Mouse (Mus musculus) midbrain, embryonic 14.5 days (tissue): ENCODE measurements around the gene Gtf2h3. TPM values are rescaled to one million over a fixed set of nuclear protein-coding genes. Genes with fewer than 3 reads are reported as not detected.
A peak's percentile ranks its signal among the peaks of the same experiment; 100 is the strongest.
"Not testable (repeated sequence)": the region's sequence is repeated elsewhere in the genome, so short reads cannot be mapped to it uniquely, and the experiment has no call there.

Experiments used
- ATAC-seq: fragments of 200-750 bp; cut with Nextera tagmentation; 2 replicates; pipeline ENCODE4 v1.8.0; 2017; ENCODE audit warnings: moderate number of reproducible peaks, moderate library complexity; ENCODE audit not compliant: low FRiP score, low TSS enrichment
- DNase-seq: peaks from one replicate; pipeline ENCODE4 v3.0.0-alpha.2; 2015
- H3K27ac ChIP-seq: fragments of 300-500 bp; sonication (generic); replicated peaks from 2 replicates; pipeline ENCODE4 v1.5.1; 2014; ENCODE audit warnings: mild to moderate bottlenecking, low read depth, low read length, moderate library complexity
- H3K27me3 ChIP-seq: fragments of 300-500 bp; sonication (generic); 2 replicates; pipeline ENCODE4 v1.6.1; 2014; ENCODE audit warnings: low read length, control low read depth, mixed read lengths; ENCODE audit not compliant: control insufficient read depth, insufficient read depth
- H3K36me3 ChIP-seq: fragments of 300-500 bp; sonication (generic); 2 replicates; pipeline ENCODE4 v1.6.1; 2014; ENCODE audit warnings: low read length, control low read depth; ENCODE audit not compliant: control insufficient read depth, insufficient read depth
- H3K4me1 ChIP-seq: fragments of 300-500 bp; sonication (generic); 2 replicates; pipeline ENCODE4 v1.6.1; 2014; ENCODE audit warnings: mild to moderate bottlenecking, antibody characterized with exemption, low read length, control low read depth; ENCODE audit not compliant: control insufficient read depth, insufficient read depth
- H3K4me2 ChIP-seq: fragments of 300-500 bp; sonication (generic); 2 replicates; pipeline ENCODE4 v1.6.1; 2014; ENCODE audit warnings: mild to moderate bottlenecking, low read length, moderate library complexity
- H3K4me3 ChIP-seq: fragments of 300-500 bp; sonication (generic); replicated peaks from 2 replicates; pipeline ENCODE4 v1.5.1; 2014; ENCODE audit warnings: low read depth, low read length
- H3K9ac ChIP-seq: fragments of 300-500 bp; sonication (generic); replicated peaks from 2 replicates; pipeline ENCODE4 v1.6.1; 2014; ENCODE audit warnings: mild to moderate bottlenecking, low read length, moderate library complexity
- H3K9me3 ChIP-seq: fragments of 300-500 bp; sonication (generic); 2 replicates; pipeline ENCODE4 v1.6.1; 2016; ENCODE audit warnings: low read length, control low read depth, mixed read lengths; ENCODE audit not compliant: control insufficient read depth
- WGBS: fragments of 180-500 bp; shearing (Covaris S2); extraction: QIAGEN DNeasy Blood & Tissue Kit; methylation state at CpG from one replicate; pipeline ENCODE4 v1.1.7; 2014; 5-methylcytosine and 5-hydroxymethylcytosine counted together
- polyA plus RNA-seq: library from polyadenylated mRNA; unstranded; fragments of >200 nt; fragmentation: Nextera tagmentation; extraction: Ambion mirVana; gene quantifications from 2 replicates; pipeline ENCODE4 v1.2.1, GENCODE M21; 2014

Gtf2h3 gene
- polyA plus RNA-seq, 1 experiment from 2014 or later: 59.7 TPM

GRCm38 (mm10) chr5:124538813-124539792, 39.8 kb upstream of the Gtf2h3 start:
- Histone ChIP-seq H3K4me2 (no peak overlapping the region), H3K4me3 (no peak overlapping the region), H3K9me3 (no peaks in the 10 kb centered on the region), H3K27me3 (no peaks in the 10 kb centered on the region), H3K27ac (no peak overlapping the region), H3K9ac (no peak overlapping the region), H3K4me1 (peaks cover 7% of the 10 kb centered on the region), H3K36me3 (peaks cover 13% of the 10 kb centered on the region)
- DNase-seq: peak; percentile 54
- ATAC-seq: no peak
- WGBS: 77% methylated on average over 16 of the region's 16 CpGs

- peaks cover 21% of the 10 kb centered on the region for H3K36me3 ChIP-seq
- peaks cover 7% of the 10 kb centered on the region for H3K4me1 ChIP-seq
- DNase-seq: no peak
- H3K27ac ChIP-seq: peak overlapping the region; percentile 66; the same call in 1 of the 2 replicates
- H3K4me2 ChIP-seq: peak overlapping the region; percentile 38
- H3K27me3 ChIP-seq: no peaks in the 10 kb centered on the region
- no peaks in the 10 kb centered on the region for H3K9me3 ChIP-seq
- H3K9ac ChIP-seq: no peak overlapping the region
- WGBS: 74% methylated on average over 4 of the region's 4 CpGs
- no peak for ATAC-seq
- peak overlapping the region; percentile 86; the same call in 1 of the 2 replicates for H3K4me3 ChIP-seq
Measured at GRCm38 (mm10) chr5:124539905-124540304, 39.0 kb upstream of the Gtf2h3 start.

GRCm38 (mm10) chr5:124540383-124540786, 38.6 kb upstream of the Gtf2h3 start, which contains the start of gene Tmed2:
TSS of gene Tmed2 (plus strand) at chr5:124540695.
- WGBS: under 1% methylated on average over 35 of the region's 35 CpGs

GRCm38 (mm10) chr5:124540905-124541601, 37.9 kb upstream of the Gtf2h3 start:
- no peaks in the 10 kb centered on the region for H3K9me3 ChIP-seq
- H3K4me3 ChIP-seq: peak overlapping the region; percentile 86
- WGBS: under 1% methylated on average over 71 of the region's 89 CpGs
- H3K9ac ChIP-seq: peak overlapping the region; percentile 76
- peaks cover 7% of the 10 kb centered on the region for H3K4me1 ChIP-seq
- peaks cover 30% of the 10 kb centered on the region for H3K36me3 ChIP-seq
- no peaks in the 10 kb centered on the region for H3K27me3 ChIP-seq
- peak; percentile 75 for DNase-seq
- peak overlapping the region; percentile 74 for H3K27ac ChIP-seq
- peak; percentile 71 for ATAC-seq
- H3K4me2 ChIP-seq: peak overlapping the region; percentile 71

More at GRCm38 (mm10) chr5:124540383-124540786, 38.6 kb upstream of the Gtf2h3 start, which contains the start of gene Tmed2:
- peak within 1 kb of the TSS; percentile 76 for H3K9ac ChIP-seq
- H3K4me1 ChIP-seq: peaks cover 7% of the 10 kb centered on the region
- DNase-seq (peak; percentile 99), ATAC-seq (peak; percentile 96)
- no peaks in the 10 kb centered on the region for H3K9me3 ChIP-seq
- H3K27me3 ChIP-seq: no peaks in the 10 kb centered on the region
- peak within 1 kb of the TSS; percentile 71 for H3K4me2 ChIP-seq
- peak within 1 kb of the TSS; percentile 74 for H3K27ac ChIP-seq
- peaks cover 25% of the 10 kb centered on the region for H3K36me3 ChIP-seq
- H3K4me3 ChIP-seq: peak within 1 kb of the TSS; percentile 86

- H3K9me3 ChIP-seq: no peaks in the 10 kb centered on the region
- DNase-seq: no peak
- H3K27ac ChIP-seq: no peak overlapping the region
- peaks cover 36% of the 10 kb centered on the region for H3K36me3 ChIP-seq
- peak overlapping the region; percentile 76 for H3K9ac ChIP-seq
- H3K4me1 ChIP-seq: peaks cover 7% of the 10 kb centered on the region
- H3K4me2 ChIP-seq: peak overlapping the region; percentile 71
- peak overlapping the region; percentile 86 for H3K4me3 ChIP-seq
- no peak for ATAC-seq
- 16% methylated on average over 8 of the region's 8 CpGs for WGBS
- no peaks in the 10 kb centered on the region for H3K27me3 ChIP-seq
Measured at GRCm38 (mm10) chr5:124541602-124541973, 37.4 kb upstream of the Gtf2h3 start.

GRCm38 (mm10) chr5:124550737-124551136, 28.2 kb upstream of the Gtf2h3 start:
- H3K36me3 ChIP-seq: peaks cover 45% of the 10 kb centered on the region
- not testable (repeated sequence) for H3K9ac ChIP-seq, H3K27ac ChIP-seq, H3K4me1 ChIP-seq, ATAC-seq, H3K4me3 ChIP-seq, H3K27me3 ChIP-seq, DNase-seq, H3K4me2 ChIP-seq, H3K9me3 ChIP-seq
- 86% methylated on average over 4 of the region's 4 CpGs for WGBS

GRCm38 (mm10) chr5:124551349-124552093, 27.4 kb upstream of the Gtf2h3 start:
- 32% methylated on average over 5 of the region's 5 CpGs for WGBS
- H3K9ac ChIP-seq, DNase-seq, ATAC-seq, H3K27ac ChIP-seq, H3K9me3 ChIP-seq, H3K4me1 ChIP-seq, H3K27me3 ChIP-seq: not testable (repeated sequence)
- peak overlapping the region; percentile 78 for H3K4me2 ChIP-seq
- peak overlapping the region; percentile 76 for H3K4me3 ChIP-seq
- H3K36me3 ChIP-seq: peaks cover 44% of the 10 kb centered on the region

GRCm38 (mm10) chr5:124552094-124552472, 26.9 kb upstream of the Gtf2h3 start:
- H3K36me3 ChIP-seq: peaks cover 44% of the 10 kb centered on the region
- 0 out of 2 replicates have a peak, but pooled peaks cover 5% of the 10 kb centered on the region for H3K4me1 ChIP-seq
- DNase-seq (peak; percentile 24), ATAC-seq (no peak)
- peak overlapping the region; percentile 76 for H3K4me3 ChIP-seq
- peak overlapping the region; percentile 78 for H3K4me2 ChIP-seq
- no peaks in the 10 kb centered on the region for H3K9me3 ChIP-seq
- peak overlapping the region; percentile 75 for H3K9ac ChIP-seq
- H3K27me3 ChIP-seq: no peaks in the 10 kb centered on the region
- H3K27ac ChIP-seq: peak overlapping the region; percentile 84; the same call in 1 of the 2 replicates
- 10% methylated on average over 9 of the region's 9 CpGs for WGBS
